Mouse (Mus musculus) cerebellum, adult 18-20 months (tissue): ENCODE measurements around the gene Celf2.
A peak's percentile ranks its signal among the peaks of the same experiment; 100 is the strongest.

Experiments
- DNase-seq, 2 experiments: peaks; one replicate each; pipeline ENCODE4 v3.0.0; 2021

The Celf2 gene

DNA sequence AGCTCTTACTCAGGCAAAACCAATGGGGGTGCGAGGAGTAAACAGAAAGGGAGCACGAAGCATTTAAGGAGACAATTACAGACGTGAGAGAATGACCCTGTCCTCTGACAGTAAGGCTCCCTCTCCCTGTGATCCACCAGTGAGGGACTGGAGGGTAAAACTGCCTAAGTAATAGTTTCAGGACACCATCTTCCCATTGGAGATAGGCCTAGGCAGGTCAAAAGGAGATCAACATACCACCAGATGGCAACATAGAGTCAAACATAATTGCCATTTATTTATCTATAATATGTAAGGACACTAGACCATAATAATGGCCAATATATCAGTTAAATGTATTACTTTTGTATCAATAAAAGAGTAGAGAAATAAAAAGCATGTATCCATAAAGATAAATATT is 660.0 kb downstream of the Celf2 start:
- no peak for DNase-seq

- DNase-seq: no peak
These were observed 679.3 kb downstream of the Celf2 start for GRCm38 (mm10) chr2:6830021-6830420.

DNA sequence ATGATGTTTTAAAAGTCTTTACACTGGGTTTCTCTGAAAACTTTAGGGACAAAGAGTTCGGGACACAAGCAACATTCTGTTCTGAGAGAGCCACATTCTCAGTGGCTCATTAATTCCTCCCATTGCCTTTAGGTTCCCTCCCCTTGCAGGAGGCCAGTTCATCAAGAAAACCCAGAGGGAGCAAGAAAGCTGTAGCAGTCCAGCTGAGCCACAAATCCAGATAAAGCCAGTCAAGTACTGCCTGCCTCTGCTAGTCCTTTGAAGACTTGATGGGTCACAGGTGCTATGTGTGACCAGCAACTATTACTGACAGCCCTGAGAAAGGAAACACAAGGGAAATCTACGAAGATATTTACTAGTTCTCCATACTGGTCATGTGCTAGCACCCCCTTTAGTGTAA is 681.8 kb downstream of the Celf2 start:
- no peak for DNase-seq

GRCm38 (mm10) chr2:6823021-6823420 is 686.3 kb downstream of the Celf2 start:
- no peak for DNase-seq

GRCm38 (mm10) chr2:6821593-6821992 is 687.8 kb downstream of the Celf2 start:
- no peak for DNase-seq

GRCm38 (mm10) chr2:6815281-6815680 is 694.1 kb downstream of the Celf2 start:
- peak in 1 of 2 experiments; percentile 29 for DNase-seq

DNA sequence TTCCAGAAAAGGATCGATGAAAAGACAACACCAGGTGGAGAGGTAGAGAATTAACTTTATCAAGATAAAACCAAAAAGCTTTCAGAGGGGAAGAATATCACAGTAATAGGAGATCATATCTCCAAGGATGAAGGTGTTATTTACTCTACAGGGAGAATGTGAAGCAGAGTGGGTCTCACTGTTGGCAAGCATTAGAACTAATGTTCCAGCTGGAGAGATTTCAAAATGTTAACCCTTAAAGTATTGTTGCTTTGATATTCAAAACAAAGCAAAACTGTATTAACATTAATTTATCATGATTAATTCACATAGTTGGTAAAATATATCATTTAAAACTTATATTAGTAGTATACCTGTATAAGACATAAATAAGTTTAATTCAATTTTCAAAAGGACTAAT is 700.6 kb downstream of the Celf2 start:
- DNase-seq: no peak

GRCm38 (mm10) chr2:6796754-6797153 is 712.6 kb downstream of the Celf2 start:
- DNase-seq: no peak

DNA sequence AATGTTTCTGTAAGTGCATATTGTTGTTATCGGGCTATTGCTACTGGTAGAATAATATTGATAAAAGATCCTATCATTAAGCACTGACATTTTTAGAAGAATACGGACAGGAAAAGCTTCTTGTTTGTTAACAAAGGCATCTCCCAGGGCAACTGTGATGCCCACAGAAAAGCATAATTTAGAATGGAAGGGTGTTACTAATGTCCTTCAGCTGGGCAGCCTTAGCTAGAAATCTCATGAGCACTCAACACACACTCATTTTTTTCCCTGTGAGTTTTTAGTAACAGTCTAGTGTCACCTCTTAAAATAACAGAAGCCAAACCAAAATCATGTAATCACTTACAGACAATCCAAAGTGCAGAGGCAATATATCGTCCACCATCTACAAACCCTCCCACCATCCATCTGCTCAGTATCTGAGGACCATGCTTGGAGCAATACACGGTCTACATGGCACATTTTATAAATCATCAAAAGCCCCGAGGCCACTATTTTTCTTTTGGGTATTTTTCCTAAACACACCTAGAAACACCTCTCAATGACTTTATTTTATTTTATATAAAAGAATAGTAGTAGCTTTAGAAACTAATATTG is 713.3 kb downstream of the Celf2 start:
- DNase-seq: no peak

- no peak for DNase-seq
These were observed 714.5 kb downstream of the Celf2 start for GRCm38 (mm10) chr2:6794858-6795257.

GRCm38 (mm10) chr2:6790876-6791275 is 718.5 kb downstream of the Celf2 start:
- DNase-seq: no peak

DNA sequence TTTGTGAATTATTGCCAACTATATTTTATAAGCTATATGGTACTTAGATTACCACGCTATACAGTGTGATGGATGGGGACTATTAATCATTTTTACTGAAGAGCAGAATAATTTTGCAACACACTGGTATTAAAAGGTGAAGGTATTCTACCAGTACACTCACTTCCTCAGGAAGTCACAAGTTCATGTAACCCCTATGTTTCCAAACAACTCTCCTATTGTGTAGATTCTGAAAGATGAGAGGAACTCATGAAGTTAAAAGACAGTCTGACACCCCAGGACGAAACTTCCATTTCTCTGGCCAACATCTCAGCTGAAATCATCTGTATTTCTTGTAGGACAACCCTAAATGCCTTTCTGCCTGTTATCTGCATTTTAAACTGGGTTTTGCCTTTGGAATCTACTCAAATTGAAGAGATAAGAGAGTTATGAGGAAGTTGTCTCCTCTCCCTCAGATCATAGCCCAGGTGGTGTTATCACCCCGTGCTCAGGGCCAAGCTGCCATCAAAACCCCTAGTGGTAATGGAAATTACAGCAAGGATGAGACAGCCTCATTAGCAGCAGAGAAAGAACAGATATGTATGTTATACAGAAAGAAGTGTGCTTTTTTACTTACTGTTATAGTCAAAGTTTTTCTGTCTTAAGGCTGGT is 722.7 kb downstream of the Celf2 start:
- no peak for DNase-seq

DNA sequence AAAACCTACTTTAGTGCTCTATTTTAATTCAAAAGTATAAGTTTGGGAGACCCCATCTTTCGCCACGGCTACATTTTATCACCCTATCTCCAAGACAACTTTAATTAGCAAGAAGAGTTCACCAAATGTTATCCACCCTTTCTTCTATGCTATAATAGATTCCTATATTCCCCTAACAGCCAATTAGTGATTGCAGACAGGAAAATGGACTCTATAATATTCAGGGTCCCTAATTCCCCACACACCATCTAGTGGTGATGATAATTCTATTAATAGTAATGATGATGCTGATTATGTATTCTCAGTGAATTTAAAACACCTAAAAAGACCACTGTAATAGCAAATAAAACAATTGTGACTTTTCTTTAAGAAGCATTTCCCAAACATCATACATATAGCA is 739.1 kb downstream of the Celf2 start:
- DNase-seq: no peak

DNA sequence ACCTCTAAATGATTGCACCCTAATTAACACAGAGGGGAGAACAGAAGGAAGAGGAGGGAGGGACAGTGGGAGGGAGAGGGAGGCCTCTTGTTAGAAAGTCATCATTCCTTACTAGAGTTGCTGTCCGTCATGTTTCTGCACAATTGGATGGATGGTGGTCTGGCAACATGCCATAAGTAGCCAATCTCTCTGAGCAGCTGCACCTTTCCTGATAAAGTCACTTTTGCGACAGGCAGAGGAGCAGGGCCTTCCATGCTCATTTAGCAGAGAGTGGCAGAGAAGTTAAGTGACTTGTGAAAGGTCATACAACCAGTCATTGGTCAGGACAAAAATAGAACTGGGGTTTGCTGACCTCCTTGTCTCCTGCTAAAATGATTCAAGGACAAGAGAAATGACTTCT is 747.0 kb downstream of the Celf2 start:
- DNase-seq: no peak

DNA sequence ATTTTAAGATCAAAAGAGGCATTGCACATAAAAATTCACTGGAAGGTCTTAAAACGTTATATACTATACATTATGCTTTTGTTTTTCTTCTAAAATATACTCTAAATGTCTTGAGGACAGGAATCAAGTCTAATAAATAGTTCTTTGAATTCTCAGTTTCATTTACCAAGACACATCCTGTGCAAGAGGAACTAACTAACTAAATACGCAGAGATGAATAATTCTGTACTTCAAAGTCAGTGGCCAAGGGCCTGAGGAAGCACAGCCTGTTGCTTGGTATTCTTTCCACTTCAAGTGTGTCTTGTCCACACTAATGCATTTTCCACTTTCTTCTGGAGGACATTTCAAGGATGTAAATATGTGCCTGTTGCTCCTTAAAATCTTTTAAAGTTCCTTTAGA is 766.2 kb downstream of the Celf2 start:
- no peak for DNase-seq

DNA sequence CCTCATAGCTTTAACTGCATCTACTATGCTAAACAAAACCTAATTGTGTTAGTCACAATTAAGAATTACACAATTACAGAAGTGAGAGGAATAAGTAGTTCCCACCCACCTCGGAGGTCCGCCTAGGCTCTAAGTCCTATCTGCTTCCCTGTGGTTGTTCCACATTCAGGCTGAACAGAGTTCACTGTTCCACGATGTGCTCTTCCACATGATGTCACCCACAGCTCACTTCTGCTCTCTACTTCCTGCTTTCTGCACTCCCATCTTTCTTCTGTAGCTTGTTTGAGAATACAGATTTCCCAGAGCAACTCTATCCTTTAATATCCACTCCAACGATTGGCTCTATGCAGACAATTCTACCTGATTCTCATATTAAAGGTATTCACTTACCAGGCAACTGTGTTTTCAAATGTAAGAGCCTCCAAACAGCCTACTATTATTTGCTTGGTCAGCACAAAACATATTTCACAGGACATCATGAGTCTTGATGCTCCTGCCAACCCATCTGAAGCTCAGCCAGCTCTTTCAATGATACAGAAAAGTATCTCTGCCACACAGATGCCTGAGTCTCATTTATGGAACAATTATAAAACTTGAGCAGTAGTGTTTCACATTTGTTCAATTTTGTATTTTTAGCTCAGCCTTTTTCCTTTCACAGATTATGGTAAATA is 769.2 kb downstream of the Celf2 start:
- DNase-seq: peak; percentile 35 to 46

GRCm38 (mm10) chr2:6732026-6732425 is 777.3 kb downstream of the Celf2 start:
- DNase-seq: no peak

- DNase-seq: peak; percentile 31 to 38
These were observed 778.5 kb downstream of the Celf2 start for GRCm38 (mm10) chr2:6730860-6731259.

DNA sequence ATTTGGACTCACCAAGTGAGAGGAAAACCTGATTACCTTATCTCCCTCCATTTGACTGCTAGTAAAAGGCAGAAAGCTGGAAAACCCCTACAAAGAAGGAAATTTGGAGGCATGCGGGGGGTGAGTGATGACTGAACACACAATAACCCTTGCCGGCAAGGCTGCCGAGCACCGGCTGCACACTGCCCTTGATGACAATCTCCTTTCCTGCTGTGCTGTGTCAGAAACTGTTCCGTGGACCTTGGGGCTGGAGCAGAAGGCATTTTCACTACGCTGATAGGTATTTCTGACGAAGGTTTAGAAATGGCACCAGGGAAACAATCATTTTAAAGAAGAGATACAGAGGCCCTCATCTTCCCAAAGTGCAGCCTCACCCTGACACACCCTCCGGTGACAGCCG is 779.4 kb downstream of the Celf2 start:
- peak; percentile 34 to 36 for DNase-seq

GRCm38 (mm10) chr2:6728840-6729252 is 780.5 kb downstream of the Celf2 start:
- DNase-seq: peak; percentile 25 to 26

DNA sequence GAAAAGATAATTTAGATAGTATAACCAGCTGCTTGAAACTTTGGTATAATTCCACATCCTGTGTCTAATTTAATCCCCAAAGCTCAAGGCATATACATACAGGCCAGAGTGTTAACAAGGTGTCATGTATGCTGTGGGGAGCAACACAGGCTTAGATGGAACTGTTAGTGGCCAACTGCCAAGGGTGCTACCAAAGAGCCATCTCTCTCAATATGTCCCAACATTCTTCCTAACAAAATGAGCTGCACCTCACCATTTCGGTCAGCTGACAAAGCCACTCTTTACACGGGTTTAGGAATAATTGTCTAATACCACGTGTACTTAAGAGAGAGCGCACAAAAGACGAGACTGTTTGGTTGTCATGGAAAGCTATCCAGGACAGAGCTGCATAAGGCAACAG is 782.0 kb downstream of the Celf2 start:
- peak; percentile 27 to 32 for DNase-seq

DNA sequence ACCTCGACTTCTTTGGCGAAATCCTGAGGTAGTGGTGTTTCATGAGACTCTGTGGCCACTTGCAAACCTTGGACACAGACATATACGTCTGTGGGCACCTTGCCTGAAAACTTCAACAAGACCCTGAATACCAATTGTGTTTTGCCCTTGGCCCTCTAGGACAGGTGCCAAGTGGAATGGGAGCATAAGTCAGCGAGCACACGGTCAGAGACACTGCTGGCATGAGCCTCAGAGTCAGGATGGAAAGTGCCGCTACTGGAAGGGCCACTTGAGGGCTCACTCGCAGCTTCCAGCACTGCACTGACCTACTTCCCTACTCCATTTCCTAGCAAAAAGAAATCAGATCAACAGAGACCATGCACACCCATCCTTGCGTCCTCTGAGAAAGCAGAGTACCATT is 783.3 kb downstream of the Celf2 start:
- peak; percentile 58 to 68 for DNase-seq

- no peak for DNase-seq
These were observed 785.8 kb downstream of the Celf2 start for GRCm38 (mm10) chr2:6723602-6724001.
